Mouse (Mus musculus): ENCODE measurements around the gene Trex1.

GRCm38 (mm10) chr9:109040216-109040615, 19.3 kb downstream of the Trex1 start:
- no peak for TF ChIP-seq POLR2A (IDR thresholded peaks at IDR 0.05; ENCODE audit: control insufficient read depth, extremely low read depth, insufficient read depth, low read length, poor library complexity)
- no peak for TF ChIP-seq CTCF (IDR thresholded peaks at IDR 0.05; ENCODE audit: borderline replicate concordance, control insufficient read depth, extremely low read depth, insufficient read depth, low read length, poor library complexity)

All from thymus, adult 2 months (tissue).